Mouse (Mus musculus) layer of hippocampus, adult 2 months (tissue): ENCODE results near the gene Ube2h. TPM values are rescaled to one million over a fixed set of nuclear protein-coding genes. Genes with fewer than 3 reads are reported as not detected.

Source experiments
- DNase-seq, 2 experiments: peaks; one replicate each; pipeline ENCODE4 v3.0.0; 2022; ENCODE audit warnings: low spot score in 2 of 2
- H3K27ac ChIP-seq: fragments of 200-600 bp; 2 replicates; pipeline ENCODE4 v1.8.1; 2022
- H3K4me3 ChIP-seq: fragments of 200-600 bp; 2 replicates; pipeline ENCODE4 v1.8.1; 2022; ENCODE audit warnings: mild to moderate bottlenecking
- CTCF ChIP-seq: fragments of 200-600 bp; conservative IDR thresholded peaks from 2 replicates; pipeline ENCODE4 v1.8.1; 2022; ENCODE audit warnings: antibody characterized with exemption, mild to moderate bottlenecking, moderate library complexity
- total RNA-seq, 2 experiments: library from RNA; stranded (reverse); gene quantifications; 2 replicates each; pipeline ENCODE4 v1.2.3; 2021

Ube2h gene
- total RNA-seq, 2 experiments from 2014 or later = 87.9 to 88.1 TPM

- DNase-seq = no peak
- Histone ChIP-seq H3K4me3 (no peak overlapping the region), H3K27ac (no peak overlapping the region)
- no peak for TF ChIP-seq CTCF
Observed at GRCm38 (mm10) chr6:30195656-30196055, 108.7 kb downstream of the Ube2h start.

GRCm38 (mm10) chr6:30183624-30184023 is 120.7 kb downstream of the Ube2h start:
- DNase-seq = no peak
- TF ChIP-seq CTCF = no peak
- Histone ChIP-seq H3K27ac (no peak overlapping the region), H3K4me3 (no peak overlapping the region)

- no peak overlapping the region for H3K4me3 ChIP-seq
- H3K27ac ChIP-seq = no peak overlapping the region
- TF ChIP-seq CTCF = no peak
- no peak for DNase-seq
Observed at GRCm38 (mm10) chr6:30182038-30182437, 122.3 kb downstream of the Ube2h start.

DNA sequence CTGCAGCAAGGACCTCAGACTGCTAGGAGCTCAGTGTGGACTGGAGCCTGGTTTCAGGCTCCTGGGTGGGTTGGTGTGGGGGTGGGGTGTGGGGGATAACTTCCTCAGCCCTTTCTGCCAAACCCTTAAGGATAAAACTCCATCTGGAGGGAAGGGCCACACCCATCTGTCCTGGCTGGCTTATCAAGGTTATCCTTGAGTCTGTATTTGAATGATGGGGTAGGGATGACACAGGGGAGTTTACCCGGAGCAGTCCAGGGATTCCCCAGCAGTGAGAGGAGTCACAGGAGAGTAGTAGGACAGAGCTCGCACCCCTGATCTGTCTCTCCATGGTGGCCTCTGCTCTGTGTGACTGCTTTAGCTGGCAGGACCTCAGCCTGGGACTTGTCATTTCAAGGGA is 124.0 kb downstream of the Ube2h start:
- no peak for TF ChIP-seq CTCF
- DNase-seq = no peak
- no peak overlapping the region for H3K27ac ChIP-seq
- H3K4me3 ChIP-seq = no peak overlapping the region

DNA sequence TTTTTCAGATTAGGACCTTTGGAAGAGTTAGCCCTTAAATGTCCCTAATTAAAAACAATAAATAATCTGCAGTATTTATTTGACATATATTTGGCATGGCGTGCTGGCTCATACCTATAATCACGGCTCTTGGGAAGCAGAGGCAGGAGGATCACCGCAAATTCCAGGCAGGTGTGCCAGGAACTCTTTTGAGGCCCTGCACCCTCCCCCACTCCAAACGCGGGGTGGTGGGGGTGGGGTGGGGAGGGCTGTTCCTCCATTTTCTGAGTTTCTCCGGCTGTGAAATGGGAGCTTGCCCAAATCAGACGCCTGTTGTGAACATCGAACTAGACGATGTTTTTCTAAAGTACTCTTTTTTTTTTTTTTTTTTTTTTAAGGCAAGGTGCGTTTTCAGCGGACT is 125.3 kb downstream of the Ube2h start:
- no peak for DNase-seq
- TF ChIP-seq CTCF = no peak
- no peak overlapping the region for H3K4me3 ChIP-seq

DNA sequence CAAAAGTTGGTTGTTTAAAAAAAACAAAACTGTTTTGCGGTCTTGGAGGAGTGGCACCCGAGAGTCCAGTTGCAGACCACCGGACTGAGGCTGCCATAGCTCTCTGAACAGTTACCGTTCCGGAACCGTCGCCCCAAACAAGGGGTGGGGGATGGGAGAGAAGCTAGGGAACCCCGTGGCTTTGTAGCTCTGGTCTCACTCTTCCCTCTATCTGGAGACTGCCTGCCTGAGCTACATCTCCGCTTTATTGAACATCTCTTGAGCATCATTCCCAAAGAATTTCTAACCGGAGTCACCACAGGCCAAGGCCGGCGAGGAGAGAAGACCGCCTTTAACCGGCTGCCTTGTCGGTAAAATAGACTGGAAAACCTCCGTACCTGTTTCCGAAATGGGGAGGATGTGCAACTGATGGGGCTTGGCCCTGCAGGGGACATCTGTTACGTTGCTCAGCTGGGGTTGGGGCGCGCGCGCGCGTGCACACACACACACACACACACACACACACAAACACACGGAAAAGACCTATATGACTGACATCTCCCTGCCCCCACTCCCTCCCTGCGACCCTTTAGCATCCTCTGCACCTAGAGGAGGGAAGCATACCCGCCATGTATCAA is 126.2 kb downstream of the Ube2h start:
- no peak for DNase-seq
- H3K4me3 ChIP-seq = no peak overlapping the region
- TF ChIP-seq CTCF = no peak
- H3K27ac ChIP-seq = no peak overlapping the region

More for the DNA sequence above, 125.3 kb downstream of the Ube2h start:
- H3K27ac ChIP-seq = no peak overlapping the region

- no peak overlapping the region for H3K27ac ChIP-seq
- DNase-seq = no peak
- no peak overlapping the region for H3K4me3 ChIP-seq
- TF ChIP-seq CTCF = no peak
Observed at GRCm38 (mm10) chr6:30177305-30177704, 127.0 kb downstream of the Ube2h start.

GRCm38 (mm10) chr6:30176496-30176895 is 127.8 kb downstream of the Ube2h start:
- DNase-seq = no peak
- no peak for TF ChIP-seq CTCF
- H3K4me3 ChIP-seq = no peak overlapping the region
- H3K27ac ChIP-seq = no peak overlapping the region

- Histone ChIP-seq H3K4me3 (no peak overlapping the region), H3K27ac (no peak overlapping the region)
- TF ChIP-seq CTCF = no peak
- no peak for DNase-seq
Observed at GRCm38 (mm10) chr6:30175918-30176421, 128.4 kb downstream of the Ube2h start.

- TF ChIP-seq CTCF = no peak
- H3K27ac ChIP-seq = no peak overlapping the region
- DNase-seq = no peak
- no peak overlapping the region for H3K4me3 ChIP-seq
Observed at GRCm38 (mm10) chr6:30175225-30175917, 129.0 kb downstream of the Ube2h start.

GRCm38 (mm10) chr6:30174461-30175224 is 129.7 kb downstream of the Ube2h start:
- TF ChIP-seq CTCF = no peak
- no peak overlapping the region for H3K27ac ChIP-seq
- no peak overlapping the region for H3K4me3 ChIP-seq
- no peak for DNase-seq

DNA sequence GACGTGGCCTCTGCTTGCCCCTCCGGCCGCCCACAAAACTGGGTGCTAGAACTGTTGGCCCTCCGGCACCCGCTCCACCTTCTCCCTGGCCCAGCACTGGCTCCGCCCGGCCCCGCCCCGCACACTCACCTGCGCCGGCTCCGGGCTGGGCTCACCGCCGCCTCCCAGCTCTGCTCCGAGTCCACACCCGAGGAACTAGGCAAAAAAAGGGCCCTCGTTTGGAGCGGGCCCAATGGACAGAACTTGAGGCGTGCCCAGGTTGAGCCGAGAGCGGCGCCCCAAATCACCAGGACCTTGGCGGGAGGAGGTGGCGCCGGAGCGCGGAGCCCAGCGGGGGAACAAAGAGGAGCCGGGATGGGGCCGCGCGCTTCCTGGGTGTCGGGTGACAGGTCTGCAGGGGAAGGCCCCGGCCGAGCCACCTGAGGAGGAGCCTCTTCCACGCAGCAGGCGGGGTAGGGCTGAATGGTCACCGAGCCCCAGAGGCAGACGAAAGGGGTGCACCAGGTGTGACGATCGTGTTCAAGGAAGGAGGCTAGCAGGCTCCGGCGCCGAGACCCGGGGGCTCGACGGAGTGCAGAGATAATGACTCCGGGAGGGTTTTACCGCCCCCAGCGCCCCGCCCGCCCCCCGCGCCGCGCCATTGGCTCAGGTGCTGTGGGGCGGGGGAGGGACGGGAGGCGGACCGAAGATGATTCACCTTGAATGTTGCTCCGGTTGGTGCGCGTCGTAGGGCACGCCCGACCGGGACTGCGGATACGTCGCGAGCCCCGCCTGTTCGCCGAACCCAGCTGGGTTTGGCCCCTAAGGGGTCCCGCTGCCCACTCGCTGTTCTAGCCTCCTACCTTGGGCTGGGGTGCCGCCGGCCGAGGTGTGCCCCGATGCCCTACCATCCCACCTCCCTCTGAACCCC is 130.5 kb downstream of the Ube2h start:
- TF ChIP-seq CTCF = no peak
- Histone ChIP-seq H3K27ac (no peak overlapping the region), H3K4me3 (peak overlapping the region; percentile 13; the same call in 1 of the 2 replicates)
- DNase-seq = no peak
